Mouse (Mus musculus) thymus, postnatal 14 days (tissue): ENCODE data around the gene Eid2.
"Not testable (repeated sequence)": the region's sequence is repeated elsewhere in the genome, so short reads cannot be mapped to it uniquely, and the experiment has no call there.

Experiments used
- DNase-seq: peaks from one replicate; pipeline ENCODE4 v3.0.0; 2021

Gene Eid2

GRCm38 (mm10) chr7:28267129-28268041, at the start of gene Eid2:
Eid2 (plus strand) TSS chr7:28267881.
- DNase-seq: peak; percentile 83

DNA sequence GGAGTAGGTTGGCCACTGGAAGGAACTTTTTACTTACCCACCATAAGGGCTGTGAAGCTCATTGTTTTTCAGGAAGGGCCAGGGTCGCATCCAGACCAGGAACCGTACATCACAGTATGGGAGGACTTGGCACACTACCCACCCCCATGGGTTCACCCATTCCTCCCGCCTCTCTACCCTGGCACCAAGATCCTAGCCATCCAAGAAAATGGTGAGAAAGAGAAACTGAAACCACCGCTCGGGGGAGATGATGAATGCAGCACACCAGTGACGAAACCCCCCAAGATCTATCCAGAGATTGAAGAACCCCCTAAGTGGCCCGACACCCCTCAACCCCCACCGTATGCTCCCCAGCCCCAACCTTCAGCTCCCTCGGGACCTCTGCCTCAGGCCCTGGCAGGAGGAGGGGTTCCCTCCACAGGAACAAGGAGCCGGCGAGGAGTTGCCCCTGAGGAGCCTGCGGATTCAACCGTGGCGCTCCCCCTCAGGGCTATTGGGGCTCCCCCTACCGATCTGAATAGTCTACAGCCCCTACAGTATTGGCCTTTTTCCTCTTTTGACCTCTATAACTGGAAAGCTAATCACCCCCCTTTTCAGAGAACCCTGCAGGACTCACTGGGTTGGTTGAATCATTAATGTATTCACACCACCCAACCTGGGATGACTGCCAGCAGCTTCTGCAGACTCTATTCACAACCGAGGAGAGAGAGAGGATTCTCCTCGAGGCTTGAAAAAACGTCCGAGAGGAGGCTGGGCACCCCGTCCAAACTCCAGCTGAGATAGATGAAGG, 48.5 kb upstream of the Eid2 start:
- DNase-seq: not testable (repeated sequence)

DNA sequence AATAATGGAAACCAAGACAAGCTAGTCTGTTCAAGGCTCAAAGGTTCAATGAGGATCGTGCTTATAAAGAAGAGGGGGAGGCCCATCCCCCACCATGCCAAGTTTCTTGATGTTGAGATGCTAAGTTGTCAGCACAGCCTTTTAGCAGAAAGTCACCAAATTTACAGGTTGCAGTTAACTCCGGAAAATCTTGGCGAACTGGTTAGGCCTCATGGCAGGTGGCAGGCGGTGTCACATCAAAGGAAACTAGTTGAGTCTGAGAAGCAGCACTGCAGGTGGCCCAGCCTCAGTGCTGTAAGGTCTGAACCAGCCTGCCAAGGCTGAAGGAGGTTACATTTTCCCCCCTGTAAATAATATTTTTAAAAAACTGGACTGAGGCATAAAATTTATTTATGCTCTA, 40.8 kb upstream of the Eid2 start:
- peak; percentile 65 for DNase-seq

GRCm38 (mm10) chr7:28227421-28227820, 40.3 kb upstream of the Eid2 start:
- not testable (repeated sequence) for DNase-seq

GRCm38 (mm10) chr7:28243943-28244342, 23.7 kb upstream of the Eid2 start:
- not testable (repeated sequence) for DNase-seq

GRCm38 (mm10) chr7:28248957-28249356, 18.7 kb upstream of the Eid2 start:
- no peak for DNase-seq

DNA sequence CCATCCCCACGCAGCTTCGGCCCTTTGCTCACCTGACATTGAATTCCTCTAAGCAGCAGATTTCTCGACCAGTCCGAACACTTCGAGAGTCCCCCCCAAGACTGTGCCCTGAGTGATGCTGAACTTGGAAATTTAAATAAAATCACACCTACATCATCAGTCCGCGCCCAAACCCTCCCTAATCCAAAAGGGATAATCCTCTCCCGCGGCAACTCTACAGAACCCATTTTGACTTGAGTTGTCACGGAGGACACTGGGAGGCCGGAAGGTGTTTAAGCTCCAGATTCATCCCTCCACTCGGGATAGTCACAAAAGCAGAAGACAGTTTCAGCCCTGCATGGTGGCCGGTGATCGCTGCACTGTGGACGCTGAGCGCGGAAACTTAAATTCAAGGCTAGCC, 15.7 kb upstream of the Eid2 start:
- DNase-seq: no peak

GRCm38 (mm10) chr7:28254591-28254990, 13.1 kb upstream of the Eid2 start:
- DNase-seq: no peak

DNA sequence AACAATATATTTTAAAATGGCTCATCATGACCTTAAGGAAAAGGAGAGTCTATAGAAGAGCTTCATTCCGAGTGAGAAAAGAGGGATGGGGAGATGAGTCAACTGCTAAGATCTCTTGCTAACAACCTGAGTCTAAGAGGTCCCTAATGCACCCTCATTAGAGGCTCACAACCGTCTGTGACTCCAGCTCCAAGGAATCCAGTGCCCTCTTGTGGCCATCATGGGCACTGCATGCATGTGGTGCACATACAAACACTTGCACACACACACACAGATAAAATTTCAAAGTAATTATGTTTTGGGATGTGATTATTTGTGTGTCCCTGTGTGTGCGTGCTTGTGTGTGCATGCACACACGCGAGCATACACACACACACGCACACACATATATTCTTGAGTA, 12.2 kb upstream of the Eid2 start:
- no peak for DNase-seq

DNA sequence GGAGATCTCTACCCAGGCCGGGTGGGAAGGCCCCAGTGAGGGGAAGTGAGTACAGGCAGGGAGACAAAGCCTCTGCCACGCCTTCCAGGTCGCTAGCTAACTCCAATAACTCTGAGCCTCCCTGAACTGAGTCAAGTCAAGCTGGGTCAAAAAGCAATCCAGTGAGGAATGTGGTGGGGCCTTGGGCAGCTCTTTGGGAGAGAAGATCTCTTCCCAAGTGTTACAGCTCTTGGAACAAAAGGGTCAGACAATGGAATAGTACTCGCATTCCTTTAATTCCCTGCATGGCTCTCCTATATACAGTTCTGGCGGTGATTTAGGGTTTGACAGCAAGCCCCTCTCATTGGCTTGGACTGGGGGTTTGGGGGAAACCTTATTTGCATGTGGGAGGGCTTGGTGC, 4.8 kb upstream of the Eid2 start:
- no peak for DNase-seq

GRCm38 (mm10) chr7:28263786-28264185, 3.9 kb upstream of the Eid2 start:
- DNase-seq: peak; percentile 78

- DNase-seq: no peak
Observed at GRCm38 (mm10) chr7:28265391-28265790, 2.3 kb upstream of the Eid2 start.

GRCm38 (mm10) chr7:28268042-28268531, 406 bp downstream of the Eid2 start:
- peak; percentile 50 for DNase-seq

DNA sequence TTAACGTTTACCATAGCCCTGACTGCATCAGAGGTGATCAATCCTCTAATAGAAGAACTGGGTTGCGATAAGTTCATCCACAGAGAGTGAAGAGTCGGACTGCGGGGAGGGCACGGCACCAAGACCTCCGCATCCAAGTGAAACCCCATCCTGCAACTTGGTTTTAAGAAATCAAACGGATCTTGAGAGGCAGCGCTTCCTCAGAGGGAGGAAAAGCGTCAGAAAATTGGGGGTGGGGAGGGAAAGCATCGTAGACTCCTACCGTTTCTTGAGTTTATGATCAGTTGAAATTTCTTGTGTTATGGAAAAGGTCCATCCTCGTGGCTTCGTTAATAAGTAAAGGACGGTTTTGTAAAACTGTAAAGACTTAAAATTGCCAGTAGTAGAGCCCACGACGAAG, 895 bp downstream of the Eid2 start:
- no peak for DNase-seq

- no peak for DNase-seq
Observed at GRCm38 (mm10) chr7:28269355-28269754, 1.7 kb downstream of the Eid2 start.

- no peak for DNase-seq
Observed at GRCm38 (mm10) chr7:28271761-28272160, 4.1 kb downstream of the Eid2 start.

- no peak for DNase-seq
Observed at GRCm38 (mm10) chr7:28277237-28277614, 9.5 kb downstream of the Eid2 start.

DNA sequence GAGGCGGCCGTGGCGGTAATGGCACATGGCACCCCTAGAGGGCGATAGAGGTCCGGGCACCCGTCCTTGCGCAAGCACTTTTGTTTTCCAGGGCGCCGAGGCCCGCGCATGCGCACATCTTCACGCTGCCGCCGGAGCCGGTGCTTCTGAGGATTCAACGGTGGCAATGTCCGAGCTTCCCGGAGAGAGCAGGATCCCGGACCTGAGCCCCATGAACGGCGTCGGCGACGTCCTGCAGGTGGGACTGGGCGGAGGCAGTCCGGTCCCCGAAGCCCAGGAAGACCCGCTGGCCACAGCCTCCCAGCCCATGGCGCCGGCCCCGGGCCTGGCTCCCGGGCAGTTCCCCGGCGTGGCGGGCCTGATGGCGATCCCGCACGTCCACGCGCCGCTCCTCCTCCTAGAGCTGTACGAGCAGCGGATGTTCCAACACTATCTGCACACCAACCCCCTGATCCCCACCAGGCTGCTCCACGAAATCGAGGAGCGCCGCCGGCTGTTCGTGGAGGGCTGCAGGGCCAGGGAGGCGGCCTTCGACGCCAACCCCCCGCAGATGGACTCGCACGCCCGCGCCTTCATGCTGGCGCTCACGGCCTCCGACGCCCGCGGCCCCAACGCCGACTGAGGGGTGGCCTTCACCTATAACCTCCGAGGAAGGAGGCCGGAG, 10.1 kb downstream of the Eid2 start, which contains the start of gene Eid2b:
TSS of gene Eid2b (plus strand) at position 125 of the 664 bp plus-strand sequence.
- DNase-seq: peak; percentile 97

DNA sequence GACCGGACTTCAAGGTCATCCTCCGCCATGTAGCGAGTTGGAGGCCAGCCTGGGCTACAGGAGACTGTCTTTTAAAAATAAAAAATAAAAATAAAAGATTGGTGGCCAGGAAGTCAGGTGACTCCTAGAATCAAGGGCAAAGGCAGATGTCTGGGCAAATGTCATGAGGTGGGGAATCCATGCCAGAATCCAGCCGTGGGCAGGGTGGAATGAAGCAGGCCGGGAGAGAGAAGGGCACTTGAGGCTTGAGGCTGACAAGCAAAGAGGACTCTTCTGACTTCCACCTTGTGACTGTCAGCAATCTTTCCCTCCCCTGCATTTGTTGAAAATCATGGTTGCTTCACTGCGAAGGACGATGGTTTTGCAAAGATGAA, 10.6 kb downstream of the Eid2 start:
- no peak for DNase-seq

- DNase-seq: peak; percentile 56
Observed at GRCm38 (mm10) chr7:28280630-28281029, 12.9 kb downstream of the Eid2 start.

DNA sequence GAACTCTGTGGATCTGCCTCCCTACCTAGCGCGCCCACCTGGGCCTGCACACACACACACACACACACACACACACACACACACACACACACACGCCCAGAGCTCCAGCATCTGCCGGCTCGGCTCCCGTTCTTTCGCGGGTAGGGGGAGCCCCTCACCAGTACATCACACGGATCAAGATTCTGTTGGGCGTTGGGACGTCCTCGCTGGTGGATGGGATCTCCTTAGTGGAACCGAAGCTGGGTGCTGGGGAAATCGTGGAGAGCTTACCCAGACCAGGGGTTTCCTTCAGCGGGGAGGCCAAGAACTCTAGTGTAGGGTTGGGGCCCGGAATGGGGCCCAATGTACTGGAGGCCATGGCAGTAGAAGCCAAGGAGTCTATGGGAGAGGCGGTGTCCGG, 22.5 kb downstream of the Eid2 start:
- DNase-seq: peak; percentile 23

DNA sequence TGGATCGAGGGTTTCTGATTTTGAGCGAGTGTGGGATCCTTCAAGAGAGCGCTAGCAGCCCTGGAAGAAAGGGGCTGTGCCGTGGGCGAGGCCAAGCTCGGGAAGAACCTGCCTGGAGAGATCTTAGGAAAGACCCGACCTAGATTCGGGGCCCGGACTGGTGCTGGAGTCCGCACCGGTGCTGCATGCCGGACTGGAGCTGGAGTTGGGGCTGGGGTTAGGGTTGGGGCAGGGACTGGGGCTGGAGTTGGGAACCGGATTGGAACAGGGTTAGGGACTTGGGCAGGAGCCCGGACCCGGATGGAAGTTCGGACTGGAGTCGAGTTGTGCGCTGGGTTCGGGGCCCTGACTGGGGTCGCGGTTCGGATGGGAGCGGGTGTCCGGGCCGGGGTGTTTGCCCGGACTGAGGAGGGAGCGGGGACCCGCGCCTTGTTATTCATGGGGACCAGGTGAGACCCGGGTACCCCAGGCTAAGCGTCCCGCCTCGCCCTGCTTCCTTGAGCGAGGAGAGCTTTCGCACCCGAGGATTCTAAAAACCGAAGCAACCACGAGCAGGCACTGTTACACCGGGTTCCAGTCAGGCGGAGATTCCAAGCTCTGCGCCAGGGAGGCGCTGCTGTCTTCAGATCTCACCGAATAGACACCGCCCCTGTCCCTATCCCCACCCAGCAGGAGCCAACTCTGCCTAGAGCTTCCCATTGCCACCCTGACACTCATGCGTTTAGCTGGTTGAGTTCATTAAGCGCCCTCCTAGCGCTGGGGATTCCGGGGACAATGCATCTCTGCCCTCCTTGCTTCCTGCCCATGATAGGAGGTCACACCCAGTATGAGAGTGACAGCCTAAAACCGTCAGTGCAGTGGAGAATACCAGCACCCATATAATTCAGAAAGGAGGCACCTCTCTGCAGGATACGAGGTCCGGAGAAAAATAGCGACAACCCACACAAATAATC, 23.2 kb downstream of the Eid2 start, which contains the start of gene Selenov:
TSS of gene Selenov (minus strand) at position 549 of the 953 bp plus-strand sequence.
- DNase-seq: no peak
